Mouse (Mus musculus): ENCODE data around the gene Fmod.

The Fmod gene

DNA sequence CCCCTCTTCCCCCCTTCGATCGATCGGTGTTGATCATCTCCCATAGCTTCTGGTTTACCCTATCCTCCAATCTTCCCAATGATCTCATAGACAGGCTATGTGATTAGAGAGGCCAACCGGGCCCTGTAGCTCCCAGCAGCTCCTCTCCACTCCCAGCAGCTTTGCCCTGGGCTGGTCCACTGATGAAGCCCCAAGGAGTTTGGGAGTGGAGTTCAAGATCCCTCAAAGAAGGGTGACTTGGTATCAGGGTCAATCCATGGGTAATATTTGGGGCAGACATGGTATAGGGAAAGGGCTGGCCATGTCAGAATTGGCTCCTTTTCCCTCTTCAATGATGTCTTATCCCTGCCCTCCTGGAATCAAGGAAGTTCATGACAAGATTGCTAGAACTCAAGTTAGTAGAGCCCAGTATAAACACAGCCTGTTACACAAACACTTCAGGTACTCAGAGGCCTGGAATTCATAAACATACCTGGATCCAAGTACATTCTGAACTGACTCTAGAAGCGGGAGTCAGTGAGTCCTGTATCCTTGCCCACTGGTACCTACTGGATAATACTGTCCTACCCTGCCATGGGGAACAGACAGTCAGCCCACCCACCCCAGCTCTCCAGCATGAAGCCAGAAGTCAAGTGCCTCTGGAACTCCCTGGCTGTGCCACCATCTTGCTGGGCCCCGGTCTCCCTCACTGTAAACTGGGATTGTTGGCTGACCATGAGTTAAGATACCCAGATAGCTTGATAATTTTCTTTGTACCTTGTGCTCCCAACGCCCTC, 60.2 kb downstream of the Fmod start:
- DNase-seq = no peak

All from lung, postnatal 14 days (tissue).